Mouse (Mus musculus): ENCODE results near the gene Dnase2b. TPM values are rescaled to one million over a fixed set of nuclear protein-coding genes. Genes with fewer than 3 reads are reported as not detected.

Dnase2b gene
- polyA plus RNA-seq, 2 experiments = 0.52 to 1.4 TPM

GRCm38 (mm10) chr3:146650716-146651115 lies 35.3 kb upstream of the Dnase2b start:
- WGBS (ENCODE audit: insufficient replicate concordance) = 77% methylated on average over 10 of the region's 10 CpGs

GRCm38 (mm10) chr3:146649311-146649894 lies 34.0 kb upstream of the Dnase2b start:
- Histone ChIP-seq H3K27me3 (ENCODE audit: control insufficient read depth, insufficient read depth, low read length) (no peaks in the 10 kb centered on the region), H3K36me3 (replicated peaks; ENCODE audit: control insufficient read depth, insufficient read depth, low read depth) (no peaks in the 10 kb centered on the region), H3K4me1 (replicated peaks; ENCODE audit: control insufficient read depth in 2 of 2, insufficient read depth in 2 of 2, low read length in 1 of 2) (peaks cover 14 to 15% of the 10 kb centered on the region in 2 experiments), H3K9ac (replicated peaks) (no peak overlapping the region), H3K4me3 (ENCODE audit: insufficient read depth in 1 of 2, low read depth in 2 of 2, low read length in 2 of 2) (no peak overlapping the region), H3K4me2 (ENCODE audit: low read depth) (no peak overlapping the region), H3K27ac (no peak overlapping the region), H3K9me3 (ENCODE audit: control insufficient read depth, low read length) (no peaks in the 10 kb centered on the region)
- DNase-seq (ENCODE audit: low read depth in 3 of 3, low spot score in 3 of 3) (no peak), ATAC-seq (ENCODE audit: insufficient read depth) (no peak)
- no peak for TF ChIP-seq EP300 (IDR thresholded peaks at IDR 0.05; ENCODE audit: low read depth)
- TF ChIP-seq CTCF (IDR thresholded peaks at IDR 0.05; ENCODE audit: low read depth) = no peak
- WGBS (ENCODE audit: insufficient replicate concordance) = 71% methylated on average over 10 of the region's 10 CpGs

More at GRCm38 (mm10) chr3:146650716-146651115, 35.3 kb upstream of the Dnase2b start:
- H3K4me1 ChIP-seq (replicated peaks; ENCODE audit: control insufficient read depth in 2 of 2, insufficient read depth in 2 of 2, low read length in 1 of 2) = peaks cover 26 to 27% of the 10 kb centered on the region in 2 experiments
- no peaks in the 10 kb centered on the region for H3K9me3 ChIP-seq (ENCODE audit: control insufficient read depth, low read length)
- H3K27me3 ChIP-seq (ENCODE audit: control insufficient read depth, insufficient read depth, low read length) = no peaks in the 10 kb centered on the region
- no peak overlapping the region for H3K9ac ChIP-seq (replicated peaks)
- no peak overlapping the region for H3K4me2 ChIP-seq (ENCODE audit: low read depth)
- no peak overlapping the region for H3K4me3 ChIP-seq (ENCODE audit: insufficient read depth in 1 of 2, low read depth in 2 of 2, low read length in 2 of 2)
- TF ChIP-seq EP300 (IDR thresholded peaks at IDR 0.05; ENCODE audit: low read depth) = no peak
- TF ChIP-seq CTCF (IDR thresholded peaks at IDR 0.05; ENCODE audit: low read depth) = no peak
- ATAC-seq (ENCODE audit: insufficient read depth) (no peak), DNase-seq (ENCODE audit: low read depth in 3 of 3, low spot score in 3 of 3) (no peak)
- H3K27ac ChIP-seq = no peak overlapping the region
- no peaks in the 10 kb centered on the region for H3K36me3 ChIP-seq (replicated peaks; ENCODE audit: control insufficient read depth, insufficient read depth, low read depth)

- H3K9ac ChIP-seq (replicated peaks) = no peak overlapping the region
- 36% methylated on average over 4 of the region's 4 CpGs for WGBS (ENCODE audit: insufficient replicate concordance)
- no peaks in the 10 kb centered on the region for H3K36me3 ChIP-seq (replicated peaks; ENCODE audit: control insufficient read depth, insufficient read depth, low read depth)
- TF ChIP-seq CTCF (IDR thresholded peaks at IDR 0.05; ENCODE audit: low read depth) (no peak), EP300 (IDR thresholded peaks at IDR 0.05; ENCODE audit: low read depth) (no peak)
- no peak for DNase-seq (ENCODE audit: low read depth in 3 of 3, low spot score in 3 of 3)
- no peaks in the 10 kb centered on the region for H3K27me3 ChIP-seq (ENCODE audit: control insufficient read depth, insufficient read depth, low read length)
- H3K4me3 ChIP-seq (ENCODE audit: insufficient read depth in 1 of 2, low read depth in 2 of 2, low read length in 2 of 2) = no peak overlapping the region
- no peaks in the 10 kb centered on the region for H3K9me3 ChIP-seq (ENCODE audit: control insufficient read depth, low read length)
- H3K4me1 ChIP-seq (replicated peaks; ENCODE audit: control insufficient read depth in 2 of 2, insufficient read depth in 2 of 2, low read length in 1 of 2) = no peaks in the 10 kb centered on the region
- H3K4me2 ChIP-seq (ENCODE audit: low read depth) = no peak overlapping the region
- ATAC-seq (ENCODE audit: insufficient read depth) = no peak
- H3K27ac ChIP-seq = no peak overlapping the region
These were observed 26.5 kb upstream of the Dnase2b start for GRCm38 (mm10) chr3:146641818-146642427.

GRCm38 (mm10) chr3:146632506-146632905 lies 17.1 kb upstream of the Dnase2b start:
- Histone ChIP-seq H3K4me2 (ENCODE audit: low read depth) (no peak overlapping the region), H3K36me3 (replicated peaks; ENCODE audit: control insufficient read depth, insufficient read depth, low read depth) (no peaks in the 10 kb centered on the region), H3K27me3 (ENCODE audit: control insufficient read depth, insufficient read depth, low read length) (no peaks in the 10 kb centered on the region), H3K9me3 (ENCODE audit: control insufficient read depth, low read length) (no peaks in the 10 kb centered on the region), H3K9ac (replicated peaks) (no peak overlapping the region), H3K4me3 (ENCODE audit: insufficient read depth in 1 of 2, low read depth in 2 of 2, low read length in 2 of 2) (no peak overlapping the region), H3K4me1 (replicated peaks; ENCODE audit: control insufficient read depth in 2 of 2, insufficient read depth in 2 of 2, low read length in 1 of 2) (no peaks in the 10 kb centered on the region), H3K27ac (no peak overlapping the region)
- WGBS (ENCODE audit: insufficient replicate concordance) = 56% methylated on average over 5 of the region's 5 CpGs
- DNase-seq (ENCODE audit: low read depth in 3 of 3, low spot score in 3 of 3) (no peak), ATAC-seq (ENCODE audit: insufficient read depth) (no peak)
- TF ChIP-seq EP300 (IDR thresholded peaks at IDR 0.05; ENCODE audit: low read depth) (no peak), CTCF (IDR thresholded peaks at IDR 0.05; ENCODE audit: low read depth) (no peak)

GRCm38 (mm10) chr3:146628227-146628982 lies 13.0 kb upstream of the Dnase2b start:
- H3K4me3 ChIP-seq (ENCODE audit: insufficient read depth in 1 of 2, low read depth in 2 of 2, low read length in 2 of 2) = no peak overlapping the region
- no peak overlapping the region for H3K27ac ChIP-seq
- H3K9me3 ChIP-seq (ENCODE audit: control insufficient read depth, low read length) = no peaks in the 10 kb centered on the region
- DNase-seq (ENCODE audit: low read depth in 3 of 3, low spot score in 3 of 3) (no peak), ATAC-seq (ENCODE audit: insufficient read depth) (no peak)
- no peaks in the 10 kb centered on the region for H3K27me3 ChIP-seq (ENCODE audit: control insufficient read depth, insufficient read depth, low read length)
- no peaks in the 10 kb centered on the region for H3K36me3 ChIP-seq (replicated peaks; ENCODE audit: control insufficient read depth, insufficient read depth, low read depth)
- WGBS (ENCODE audit: insufficient replicate concordance) = 38% methylated on average over 8 of the region's 8 CpGs
- no peak for TF ChIP-seq CTCF (IDR thresholded peaks at IDR 0.05; ENCODE audit: low read depth)
- no peak for TF ChIP-seq EP300 (IDR thresholded peaks at IDR 0.05; ENCODE audit: low read depth)
- no peaks in the 10 kb centered on the region for H3K4me1 ChIP-seq (replicated peaks; ENCODE audit: control insufficient read depth in 2 of 2, insufficient read depth in 2 of 2, low read length in 1 of 2)
- H3K9ac ChIP-seq (replicated peaks) = no peak overlapping the region
- no peak overlapping the region for H3K4me2 ChIP-seq (ENCODE audit: low read depth)
